Mouse (Mus musculus): ENCODE results near the gene Eef1a1.

DNA sequence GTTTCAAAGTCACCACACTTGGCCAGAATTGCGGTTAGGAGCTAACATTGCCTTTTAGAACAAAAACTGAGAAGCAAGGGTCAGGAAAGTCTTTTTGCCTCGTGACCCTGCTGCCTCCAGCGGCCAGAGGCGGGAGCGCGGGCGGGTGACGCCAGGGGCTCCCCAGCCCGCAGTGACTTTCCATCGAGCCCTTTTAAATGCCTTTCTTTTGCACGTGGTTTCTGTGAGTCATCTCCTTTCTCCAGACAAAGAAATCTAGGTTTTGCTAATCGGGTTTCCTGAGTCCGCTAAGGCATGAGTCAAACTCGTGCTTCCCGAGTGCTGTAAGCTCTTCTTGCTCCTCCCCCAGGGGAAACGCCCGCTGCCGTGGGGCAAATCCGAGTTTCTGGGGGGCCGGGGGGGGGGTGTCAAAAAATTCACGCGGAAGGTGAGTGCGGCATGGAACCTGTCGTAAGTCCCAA lies 38.4 kb upstream of the Eef1a1 start:
- TF ChIP-seq POLR2A (IDR thresholded peaks at IDR 0.05; ENCODE audit: insufficient read depth, low read depth, low read length) (0 out of 2 replicates have a peak, but pooled peaks have one; percentile 18), EP300 (IDR thresholded peaks at IDR 0.05; ENCODE audit: insufficient read depth, low read depth, low read length) (0 out of 2 replicates have a peak, but pooled peaks have one; percentile 48)
